9 mouse cellular contexts compared by ENCODE assay signal in genomic region chr4:80872847-80873644, GRCm38 (mm10). TPM values are rescaled to one million over a fixed set of nuclear protein-coding genes. Genes with fewer than 3 reads are reported as not detected.
DNase-seq lines count a peak whose midpoint lies in the region; ATAC-seq and TF ChIP-seq lines count a peak whose summit lies in the region.
"Had no signal": no experiment of that assay in that cellular context is flagged by ENCODE, and none has a peak within 500 bp of the region (broad histone marks: within the 10 kb centered on the region; RNA-seq: fewer than 3 reads in every experiment).

No protein-coding gene starts in this region.

- TF ChIP-seq CTCF in forebrain, postnatal 0 days (IDR thresholded peaks at IDR 0.05; ENCODE audit: low read depth): peak; percentile 66
- no peak for TF ChIP-seq CTCF in ES-Bruce4 (IDR thresholded peaks at IDR 0.05; ENCODE audit: low read depth, low read length)
- peak; percentile 67 for TF ChIP-seq CTCF in lung, postnatal 0 days (IDR thresholded peaks at IDR 0.05)

- no peak overlapping the region for H3K9ac ChIP-seq in forebrain, postnatal 0 days
- 0 out of 2 replicates have a peak overlapping the region, but pooled peaks have one; percentile 40 for H3K9ac ChIP-seq in ES-Bruce4 (ENCODE audit: low read depth, poor library complexity, severe bottlenecking)
- no peak overlapping the region for H3K9ac ChIP-seq in hindbrain, embryonic 12.5 days
- H3K9ac ChIP-seq in lung, postnatal 0 days (replicated peaks; ENCODE audit: low read depth): no peak overlapping the region

- WGBS in forebrain, postnatal 0 days: 35% methylated on average over 6 of the region's 6 CpGs
- WGBS in forebrain, embryonic 10.5 days: 47% methylated on average over 6 of the region's 6 CpGs
- 36% methylated on average over 6 of the region's 6 CpGs for WGBS in hindbrain, embryonic 12.5 days
- WGBS in lung, postnatal 0 days: 29% methylated on average over 6 of the region's 6 CpGs

- H3K4me2 ChIP-seq in forebrain, postnatal 0 days (ENCODE audit: low read depth): no peak overlapping the region
- no peak overlapping the region for H3K4me2 ChIP-seq in hindbrain, embryonic 12.5 days (replicated peaks)
- no peak overlapping the region for H3K4me2 ChIP-seq in lung, postnatal 0 days (replicated peaks; ENCODE audit: low read depth, low read length)

- H3K4me3 ChIP-seq in forebrain, postnatal 0 days (ENCODE audit: low read depth, low read length): no peak overlapping the region
- H3K4me3 ChIP-seq in forebrain, embryonic 10.5 days: no peak overlapping the region
- H3K4me3 ChIP-seq in ES-Bruce4 (ENCODE audit: low read depth, low read length): no peak overlapping the region
- no peak overlapping the region for H3K4me3 ChIP-seq in hindbrain, embryonic 12.5 days
- no peak overlapping the region for H3K4me3 ChIP-seq in lung, postnatal 0 days (ENCODE audit: low read depth, low read length)

- no peaks in the 10 kb centered on the region for H3K27me3 ChIP-seq in forebrain, postnatal 0 days (ENCODE audit: insufficient read depth, low read length)
- H3K27me3 ChIP-seq in forebrain, embryonic 10.5 days (ENCODE audit: poor library complexity, severe bottlenecking): no peaks in the 10 kb centered on the region
- H3K27me3 ChIP-seq in ES-Bruce4 (ENCODE audit: control insufficient read depth, insufficient read depth, low read length, poor library complexity, severe bottlenecking): no peaks in the 10 kb centered on the region
- H3K27me3 ChIP-seq in hindbrain, embryonic 12.5 days: no peaks in the 10 kb centered on the region
- H3K27me3 ChIP-seq in lung, postnatal 0 days (replicated peaks; ENCODE audit: insufficient read depth, low read length): no peaks in the 10 kb centered on the region

- peak; percentile 52 for DNase-seq in forebrain, postnatal 0 days
- no peak for DNase-seq in forebrain, embryonic 10.5 days (ENCODE audit: extremely low spot score, low spot score)
- peak; percentile 89 for DNase-seq in lung, postnatal 0 days (ENCODE audit: low spot score)
- no peak for DNase-seq in thymus, postnatal 10 days (ENCODE audit: low spot score in 2 of 2)
- no peak for DNase-seq in thymus, postnatal 25 days
- DNase-seq: heart, adult 11 months had no signal

- H3K9me3 ChIP-seq in forebrain, postnatal 0 days (ENCODE audit: low read length): no peaks in the 10 kb centered on the region
- no peaks in the 10 kb centered on the region for H3K9me3 ChIP-seq in forebrain, embryonic 10.5 days
- H3K9me3 ChIP-seq in ES-Bruce4 (replicated peaks; ENCODE audit: control insufficient read depth, insufficient read depth, low read length, poor library complexity, severe bottlenecking): no peaks in the 10 kb centered on the region
- no peaks in the 10 kb centered on the region for H3K9me3 ChIP-seq in hindbrain, embryonic 12.5 days (replicated peaks)
- H3K9me3 ChIP-seq in lung, postnatal 0 days (ENCODE audit: low read length): no peaks in the 10 kb centered on the region

- TF ChIP-seq POLR2A in ES-Bruce4 (IDR thresholded peaks at IDR 0.05; ENCODE audit: insufficient read depth, low read length): no peak

- H3K36me3 ChIP-seq in forebrain, postnatal 0 days (ENCODE audit: insufficient read depth): no peaks in the 10 kb centered on the region
- no peaks in the 10 kb centered on the region for H3K36me3 ChIP-seq in forebrain, embryonic 10.5 days (replicated peaks)
- H3K36me3 ChIP-seq in ES-Bruce4 (ENCODE audit: control insufficient read depth, insufficient read depth, low read length, poor library complexity, severe bottlenecking): no peaks in the 10 kb centered on the region
- H3K36me3 ChIP-seq in hindbrain, embryonic 12.5 days: no peaks in the 10 kb centered on the region
- no peaks in the 10 kb centered on the region for H3K36me3 ChIP-seq in lung, postnatal 0 days (ENCODE audit: insufficient read depth, low read length)

- TF ChIP-seq EP300 in ES-Bruce4 (IDR thresholded peaks at IDR 0.05; ENCODE audit: insufficient read depth, low read depth, low read length): no peak
- no peak for TF ChIP-seq EP300 in lung, postnatal 0 days (IDR thresholded peaks at IDR 0.05)

- no peaks in the 10 kb centered on the region for H3K4me1 ChIP-seq in forebrain, postnatal 0 days (ENCODE audit: insufficient read depth)
- no peaks in the 10 kb centered on the region for H3K4me1 ChIP-seq in forebrain, embryonic 10.5 days
- peaks cover 6% of the 10 kb centered on the region for H3K4me1 ChIP-seq in ES-Bruce4 (ENCODE audit: control insufficient read depth, insufficient read depth, low read length)
- H3K4me1 ChIP-seq in hindbrain, embryonic 12.5 days: no peaks in the 10 kb centered on the region
- no peaks in the 10 kb centered on the region for H3K4me1 ChIP-seq in lung, postnatal 0 days (ENCODE audit: insufficient read depth, low read depth, low read length)

- H3K27ac ChIP-seq in forebrain, postnatal 0 days (ENCODE audit: low read depth, low read length): no peak overlapping the region
- no peak overlapping the region for H3K27ac ChIP-seq in forebrain, embryonic 10.5 days
- peak overlapping the region; percentile 87 for H3K27ac ChIP-seq in ES-Bruce4 (ENCODE audit: insufficient read depth, low read length)
- H3K27ac ChIP-seq in hindbrain, embryonic 12.5 days: no peak overlapping the region
- no peak overlapping the region for H3K27ac ChIP-seq in lung, postnatal 0 days (ENCODE audit: low read length)

- ATAC-seq in forebrain, postnatal 0 days: no peak
- 0 out of 2 replicates have a peak, but pooled peaks have one; percentile 26 for ATAC-seq in hindbrain, embryonic 12.5 days (ENCODE audit: low FRiP score)
- peak; percentile 30; the same call in 1 of the 2 replicates for ATAC-seq in lung, postnatal 0 days
- no peak for ATAC-seq in inflammation-experienced regulatory T-cells, adult 6 months

RNA-seq across cellular contexts. Expression of gene Lurap1l, which starts 37.4 kb away (rescaled TPM):
- 4.7 and 6.4 TPM in 2 replicates for total RNA-seq in forebrain, postnatal 0 days (2014; rRNA removed)
- 5.0 and 5.3 TPM in 2 replicates for polyA plus RNA-seq in forebrain, postnatal 0 days (2015; fragmentation: Nextera tagmentation; extraction: Ambion mirVana)
- polyA plus RNA-seq in forebrain, embryonic 10.5 days (2016; fragmentation: Nextera tagmentation; extraction: Ambion mirVana): 1.5 TPM in 2 replicates
- polyA plus RNA-seq in ES-Bruce4 (2011; ENCODE audit: insufficient read depth, insufficient read length, low read depth, missing spikeins): 3.1 and 3.6 TPM in 2 replicates
- polyA plus RNA-seq in hindbrain, embryonic 12.5 days (2016; fragmentation: Nextera tagmentation; extraction: Ambion mirVana): 6.6 and 6.9 TPM in 2 replicates
- 48.0 and 48.3 TPM in 2 replicates for polyA plus RNA-seq in lung, postnatal 0 days (2015; fragmentation: Nextera tagmentation; extraction: Ambion mirVana)
- not detected for polyA plus RNA-seq in inflammation-experienced regulatory T-cells, adult 6 months (2017; shearing (Covaris generic))

RNA-seq across cellular contexts. Expression of gene Tyrp1, which starts 39.1 kb away (rescaled TPM):
- 0.15 and 0.43 TPM in 2 replicates for total RNA-seq in forebrain, postnatal 0 days (2014; rRNA removed)
- 0.09 and 0.11 TPM in 2 replicates for polyA plus RNA-seq in forebrain, postnatal 0 days (2015; fragmentation: Nextera tagmentation; extraction: Ambion mirVana)
- 0.58 and 1.6 TPM in 2 replicates for polyA plus RNA-seq in forebrain, embryonic 10.5 days (2016; fragmentation: Nextera tagmentation; extraction: Ambion mirVana)
- not detected in 2 replicates for polyA plus RNA-seq in ES-Bruce4 (2011; ENCODE audit: insufficient read depth, insufficient read length, low read depth, missing spikeins)
- polyA plus RNA-seq in hindbrain, embryonic 12.5 days (2016; fragmentation: Nextera tagmentation; extraction: Ambion mirVana): 0.23 TPM in 1 of 2 replicates, not detected in the other
- polyA plus RNA-seq in lung, postnatal 0 days (2015; fragmentation: Nextera tagmentation; extraction: Ambion mirVana): not detected in 2 replicates
- polyA plus RNA-seq in inflammation-experienced regulatory T-cells, adult 6 months (2017; shearing (Covaris generic)): not detected

Comparison
In these comparisons a context has a peak if more than half of its experiments do, and no peak if none do; other contexts are left out.
1. DNase-seq: peak in forebrain, postnatal 0 days (single experiment) and lung, postnatal 0 days (single experiment); none in forebrain, embryonic 10.5 days (single experiment), thymus, postnatal 10 days (0 of 2) and thymus, postnatal 25 days (single experiment).
2. ATAC-seq: peak in hindbrain, embryonic 12.5 days (single experiment) and lung, postnatal 0 days (single experiment); none in forebrain, postnatal 0 days (single experiment) and inflammation-experienced regulatory T-cells, adult 6 months (single experiment).